ENCODE assay signal across 32 mouse cellular contexts in genomic region chr10:40570036-40570435, GRCm38 (mm10). TPM values are rescaled to one million over a fixed set of nuclear protein-coding genes. Genes with fewer than 3 reads are reported as not detected.
"Had no signal": no experiment of that assay in that cellular context is flagged by ENCODE, and none has a peak within 500 bp of the region (broad histone marks: within the 10 kb centered on the region; RNA-seq: fewer than 3 reads in every experiment).

Gene Slc22a16, plus strand, starts transcription at chr10:40570336.

- H3K36me3 ChIP-seq: embryonic facial prominence, embryonic 10.5 days; embryonic facial prominence, embryonic 12.5 days; embryonic facial prominence, embryonic 13.5 days; embryonic facial prominence, embryonic 15.5 days; forebrain, embryonic 10.5 days; forebrain, embryonic 12.5 days; forebrain, embryonic 15.5 days had no signal

- H3K27ac ChIP-seq: embryonic facial prominence, embryonic 10.5 days; embryonic facial prominence, embryonic 12.5 days; embryonic facial prominence, embryonic 13.5 days; embryonic facial prominence, embryonic 15.5 days; forebrain, embryonic 10.5 days; forebrain, embryonic 12.5 days; forebrain, embryonic 13.5 days; forebrain, embryonic 15.5 days; gastrocnemius, adult 2 months; heart, adult 2 months had no signal

- DNase-seq: cerebellum, adult 8-10 months; cerebellum, adult 9-10 months; cerebellum, adult 9-11 months; cerebellum, postnatal 10 days; cerebellum, postnatal 14 days; cerebellum, postnatal 25 days; cerebellum, postnatal 36 days; embryo, embryonic 11 days; forebrain, postnatal 0 days; gastrocnemius, adult 2 months; gastrocnemius, postnatal 10 days; gastrocnemius, postnatal 14 days; gastrocnemius, postnatal 25 days; gastrocnemius, postnatal 36 days; heart, adult 18-20 months; heart, adult 2 months had no signal

- H3K4me3 ChIP-seq: embryonic facial prominence, embryonic 10.5 days; embryonic facial prominence, embryonic 12.5 days; embryonic facial prominence, embryonic 13.5 days; embryonic facial prominence, embryonic 15.5 days; erythroblast, embryonic 14.5 days; forebrain, embryonic 10.5 days; forebrain, embryonic 12.5 days; forebrain, embryonic 13.5 days; forebrain, embryonic 15.5 days; gastrocnemius, adult 2 months; heart, adult 2 months had no signal

- H3K27me3 ChIP-seq: embryonic facial prominence, embryonic 12.5 days; embryonic facial prominence, embryonic 13.5 days; embryonic facial prominence, embryonic 15.5 days; forebrain, embryonic 12.5 days; forebrain, embryonic 13.5 days; forebrain, embryonic 15.5 days had no signal

- H3K4me1 ChIP-seq: embryonic facial prominence, embryonic 10.5 days; embryonic facial prominence, embryonic 12.5 days; embryonic facial prominence, embryonic 13.5 days; embryonic facial prominence, embryonic 15.5 days; forebrain, embryonic 10.5 days; forebrain, embryonic 12.5 days; forebrain, embryonic 13.5 days; forebrain, embryonic 15.5 days had no signal

RNA-seq across cellular contexts. Expression of gene Slc22a16, which starts in this region (rescaled TPM):
- polyA plus RNA-seq: cortical plate, adult 2 months; embryonic facial prominence, embryonic 10.5 days; embryonic facial prominence, embryonic 11.5 days; embryonic facial prominence, embryonic 12.5 days; embryonic facial prominence, embryonic 13.5 days; embryonic facial prominence, embryonic 14.5 days; embryonic facial prominence, embryonic 15.5 days; erythroblast, embryonic 14.5 days; forebrain, embryonic 10.5 days; forebrain, embryonic 11.5 days; forebrain, embryonic 12.5 days; forebrain, embryonic 13.5 days; forebrain, embryonic 14.5 days; forebrain, embryonic 15.5 days; forebrain, embryonic 16.5 days; forebrain, postnatal 0 days; frontal cortex, adult 2 months had no signal
